Mouse (Mus musculus) adrenal gland, adult 2 months (tissue): ENCODE data around the gene Slc38a5. TPM values are rescaled to one million over a fixed set of nuclear protein-coding genes. Genes with fewer than 3 reads are reported as not detected.

ENCODE experiments used
- DNase-seq: peaks from one replicate; pipeline ENCODE4 v3.0.0; 2021
- polyA plus RNA-seq: library from polyadenylated mRNA; depleted of rRNA; stranded (reverse); fragments of >200 nt; gene quantifications from 2 replicates; pipeline ENCODE4 v1.2.3, GENCODE M21; 2012; rRNA removed
- total RNA-seq, 2 experiments: library from RNA; stranded (reverse); gene quantifications; 2 replicates each; pipeline ENCODE4 v1.2.3; 2021

Slc38a5 gene
- total and polyA plus RNA-seq, 3 experiments, result 0.11 to 0.32 TPM; not detected in 1

GRCm38 (mm10) chrX:8314905-8315304, 44.0 kb downstream of the Slc38a5 start:
- DNase-seq, result peak; percentile 27

GRCm38 (mm10) chrX:8327124-8327523, 56.2 kb downstream of the Slc38a5 start, which contains the start of gene Ssxb10:
TSS of gene Ssxb10 (plus strand) at chrX:8327424.
- DNase-seq, result no peak

Other genes with a start within 250 kb of the Slc38a5 start
- gene Suv39h1, start 196.4 kb upstream of the Slc38a5 start, total RNA-seq, result 10 to 100 TPM in 1 of 2 experiments, 1 to 10 TPM in 1; 9.1 to 11.2 TPM
- gene Suv39h1, start 196.4 kb upstream of the Slc38a5 start, polyA plus RNA-seq, result 4.9 and 5.5 TPM in 2 replicates
- 1 to 10 TPM; 2.4 to 3.2 TPM for gene Was, start 180.6 kb upstream of the Slc38a5 start, total RNA-seq
- 2.1 and 2.5 TPM in 2 replicates for gene Was, start 180.6 kb upstream of the Slc38a5 start, polyA plus RNA-seq
- 10 to 100 TPM; 52.4 to 57.7 TPM for gene Wdr13, start 138.2 kb upstream of the Slc38a5 start, total RNA-seq
- 213 and 220 TPM in 2 replicates for gene Wdr13, start 138.2 kb upstream of the Slc38a5 start, polyA plus RNA-seq
- gene Rbm3, start 125.3 kb upstream of the Slc38a5 start, total RNA-seq, result 100 to 1,000 TPM in 1 of 2 experiments, 10 to 100 TPM in 1; 54.5 to 106 TPM
- gene Rbm3, start 125.3 kb upstream of the Slc38a5 start, polyA plus RNA-seq, result 28.5 and 30.7 TPM in 2 replicates
- 1 to 10 TPM; 8.8 to 9.6 TPM for gene Tbc1d25, start 95.0 kb upstream of the Slc38a5 start, total RNA-seq
- gene Tbc1d25, start 95.0 kb upstream of the Slc38a5 start, polyA plus RNA-seq, result 11.1 and 12.9 TPM in 2 replicates
- 100 to 1,000 TPM in 1 of 2 experiments, 10 to 100 TPM in 1; 55.1 to 112 TPM for gene Ebp, start 77.6 kb upstream of the Slc38a5 start, total RNA-seq
- 170 and 218 TPM in 2 replicates for gene Ebp, start 77.6 kb upstream of the Slc38a5 start, polyA plus RNA-seq
- gene Porcn, start 64.6 kb upstream of the Slc38a5 start, total RNA-seq, result 1 to 10 TPM; 7.1 to 8.7 TPM
- 38.0 and 43.0 TPM in 2 replicates for gene Porcn, start 64.6 kb upstream of the Slc38a5 start, polyA plus RNA-seq
- gene Ftsj1, start 18.7 kb upstream of the Slc38a5 start, total RNA-seq, result 10 to 100 TPM; 21.7 to 23.5 TPM
- gene Ftsj1, start 18.7 kb upstream of the Slc38a5 start, polyA plus RNA-seq, result 26.1 and 37.8 TPM in 2 replicates
- gene Ssxb10, start 56.3 kb downstream of the Slc38a5 start, total RNA-seq, result not detected
- gene Ssxb10, start 56.3 kb downstream of the Slc38a5 start, polyA plus RNA-seq, result not detected in 2 replicates
- gene Ssxb9, start 95.8 kb downstream of the Slc38a5 start, total RNA-seq, result not detected
- not detected in 2 replicates for gene Ssxb9, start 95.8 kb downstream of the Slc38a5 start, polyA plus RNA-seq
- not detected for gene Ssxb1, start 142.2 kb downstream of the Slc38a5 start, total RNA-seq
- gene Ssxb1, start 142.2 kb downstream of the Slc38a5 start, polyA plus RNA-seq, result not detected in 2 replicates
- gene Ssxb2, start 190.6 kb downstream of the Slc38a5 start, total RNA-seq, result not detected
- gene Ssxb2, start 190.6 kb downstream of the Slc38a5 start, polyA plus RNA-seq, result not detected in 2 replicates